Mouse (Mus musculus) frontal cortex, adult 2 months (tissue): Measurements from ENCODE around the gene 4933415A04Rik. TPM values are rescaled to one million over a fixed set of nuclear protein-coding genes. Genes with fewer than 3 reads are reported as not detected.

Experiments used
- DNase-seq, 2 experiments: peaks; one replicate each; pipeline ENCODE4 v3.0.0; 2022; ENCODE audit warnings: low spot score in 1 of 2; ENCODE audit errors: extremely low spot score in 1 of 2
- polyA plus RNA-seq: library from polyadenylated mRNA; depleted of rRNA; stranded (reverse); fragments of >200 nt; gene quantifications from 2 replicates; pipeline ENCODE4 v1.2.3, GENCODE M21; 2012

The 4933415A04Rik gene
- polyA plus RNA-seq, 1 experiment: 0.32 TPM

- no peak for DNase-seq
Observed at GRCm38 (mm10) chr11:43569188-43569587, 17.7 kb upstream of the 4933415A04Rik start.

- DNase-seq: peak in 1 of 2 experiments; percentile 66
Observed at GRCm38 (mm10) chr11:43569595-43569994, 17.2 kb upstream of the 4933415A04Rik start.

- no peak for DNase-seq
Observed at GRCm38 (mm10) chr11:43575061-43575375, 11.8 kb upstream of the 4933415A04Rik start.

GRCm38 (mm10) chr11:43575376-43576151 is 11.3 kb upstream of the 4933415A04Rik start:
- no peak for DNase-seq

- no peak for DNase-seq
Observed at GRCm38 (mm10) chr11:43577713-43578478, 8.9 kb upstream of the 4933415A04Rik start.

GRCm38 (mm10) chr11:43585211-43586005 is 1.4 kb upstream of the 4933415A04Rik start:
- DNase-seq: no peak

GRCm38 (mm10) chr11:43589530-43590072 is 2.8 kb downstream of the 4933415A04Rik start:
- DNase-seq: no peak

- no peak for DNase-seq
Observed at GRCm38 (mm10) chr11:43601440-43601839, 14.6 kb downstream of the 4933415A04Rik start, which contains the start of gene Fabp6. Gene Fabp6, minus strand, starts transcription at chr11:43601540.

- no peak for DNase-seq
Observed at GRCm38 (mm10) chr11:43604207-43604606, 17.4 kb downstream of the 4933415A04Rik start.

- no peak for DNase-seq
Observed at GRCm38 (mm10) chr11:43604891-43605290, 18.1 kb downstream of the 4933415A04Rik start.

GRCm38 (mm10) chr11:43605859-43606258 is 19.0 kb downstream of the 4933415A04Rik start:
- no peak for DNase-seq

- DNase-seq: no peak
Observed at GRCm38 (mm10) chr11:43608440-43608839, 21.6 kb downstream of the 4933415A04Rik start.

GRCm38 (mm10) chr11:43610006-43610661 is 23.3 kb downstream of the 4933415A04Rik start:
- no peak for DNase-seq

- DNase-seq: no peak
Observed at GRCm38 (mm10) chr11:43610662-43611033, 23.8 kb downstream of the 4933415A04Rik start.

- DNase-seq: peak; percentile 64 to 95
Observed at GRCm38 (mm10) chr11:43612834-43613488, 26.1 kb downstream of the 4933415A04Rik start.

GRCm38 (mm10) chr11:43617924-43618323 is 31.1 kb downstream of the 4933415A04Rik start:
- DNase-seq: no peak

GRCm38 (mm10) chr11:43618403-43618802 is 31.6 kb downstream of the 4933415A04Rik start:
- no peak for DNase-seq

- DNase-seq: no peak
Observed at GRCm38 (mm10) chr11:43621769-43622168, 34.9 kb downstream of the 4933415A04Rik start.

- peak in 1 of 2 experiments; percentile 56 for DNase-seq
Observed at GRCm38 (mm10) chr11:43624341-43624740, 37.5 kb downstream of the 4933415A04Rik start.
